Mouse (Mus musculus) lung, adult 2 months (tissue): ENCODE data around the gene Fbxo3. TPM values are rescaled to one million over a fixed set of nuclear protein-coding genes. Genes with fewer than 3 reads are reported as not detected.
"Not testable (repeated sequence)": the region's sequence is repeated elsewhere in the genome, so short reads cannot be mapped to it uniquely, and the experiment has no call there.

Experiments
- DNase-seq: peaks from one replicate; pipeline ENCODE4 v3.0.0; 2022
- H3K4me1 ChIP-seq: fragments of 200-500 bp; 2 replicates; pipeline ENCODE4 v1.6.1; 2011; ENCODE audit warnings: low read length; ENCODE audit not compliant: control insufficient read depth, insufficient read depth
- H3K4me3 ChIP-seq: fragments of 200-500 bp; replicated peaks from 2 replicates; pipeline ENCODE3; 2011; ENCODE audit warnings: low read depth, mild to moderate bottlenecking, control low read depth, low read length; ENCODE audit errors: extremely low read depth
- CTCF ChIP-seq: fragments of 200-500 bp; IDR thresholded peaks from 2 replicates; pipeline ENCODE4 v1.5.1; 2011; ENCODE audit warnings: mild to moderate bottlenecking, low read length, control low read depth; ENCODE audit not compliant: insufficient read depth
- POLR2A ChIP-seq: fragments of 200-500 bp; IDR thresholded peaks from 2 replicates; pipeline ENCODE4 v1.6.1; 2011; ENCODE audit warnings: low read depth, mild to moderate bottlenecking, control low read depth, low read length, borderline replicate concordance; ENCODE audit errors: extremely low read depth
- WGBS: fragments of 180-500 bp; shearing (Covaris S2); methylation state at CpG from one replicate; pipeline ENCODE4 v1.1.7; 2018; 5-methylcytosine and 5-hydroxymethylcytosine counted together
- polyA plus RNA-seq: library from polyadenylated mRNA; depleted of rRNA; stranded (reverse); fragments of >200 nt; gene quantifications from 2 replicates; pipeline ENCODE4 v1.2.3, GENCODE M21; 2012

The Fbxo3 gene
- polyA plus RNA-seq, 1 experiment, result 19.3 TPM

GRCm38 (mm10) chr2:104002711-104003413 lies 24.7 kb upstream of the Fbxo3 start:
- Histone ChIP-seq H3K4me1 (no peaks in the 10 kb centered on the region), H3K4me3 (no peak overlapping the region)
- peak; percentile 20 for DNase-seq
- TF ChIP-seq POLR2A (no peak), CTCF (peak; percentile 69)
- WGBS, result 31% methylated on average over 16 of the region's 16 CpGs

- TF ChIP-seq POLR2A (no peak), CTCF (no peak)
- DNase-seq, result no peak
- H3K4me1 ChIP-seq, result no peaks in the 10 kb centered on the region
- 76% methylated on average over 7 of the region's 7 CpGs for WGBS
- H3K4me3 ChIP-seq, result no peak overlapping the region
These were observed 19.6 kb upstream of the Fbxo3 start for GRCm38 (mm10) chr2:104007793-104008519.

- WGBS, result 88% methylated on average over 3 of the region's 3 CpGs
- H3K4me1 ChIP-seq, DNase-seq: not testable (repeated sequence)
These were observed 18.7 kb upstream of the Fbxo3 start for GRCm38 (mm10) chr2:104008853-104009252.

GRCm38 (mm10) chr2:104023096-104023495 lies 4.4 kb upstream of the Fbxo3 start:
- H3K4me1 ChIP-seq, result no peaks in the 10 kb centered on the region
- DNase-seq, result no peak
- no peak overlapping the region for H3K4me3 ChIP-seq
- WGBS, result 78% methylated on average over 7 of the region's 7 CpGs
- TF ChIP-seq CTCF (no peak), POLR2A (no peak)

More at GRCm38 (mm10) chr2:104008853-104009252, 18.7 kb upstream of the Fbxo3 start:
- not testable (repeated sequence) for H3K4me3 ChIP-seq

GRCm38 (mm10) chr2:104024656-104025055 lies 2.9 kb upstream of the Fbxo3 start:
- Histone ChIP-seq H3K4me1 (peaks cover 4% of the 10 kb centered on the region; the same call in 1 of the 2 replicates), H3K4me3 (no peak overlapping the region)
- TF ChIP-seq POLR2A, result no peak
- TF ChIP-seq CTCF, result no peak
- 93% methylated on average over 4 of the region's 4 CpGs for WGBS
- DNase-seq, result no peak

GRCm38 (mm10) chr2:104028139-104028723 lies 710 bp downstream of the Fbxo3 start, which contains the start of gene 4931422A03Rik:
TSS of gene 4931422A03Rik (minus strand) at chr2:104028361.
- under 1% methylated on average over 32 of the region's 32 CpGs for WGBS
- Histone ChIP-seq H3K4me1 (peaks cover 6% of the 10 kb centered on the region; the same call in 1 of the 2 replicates), H3K4me3 (peak within 1 kb of the TSS; percentile 71)
- DNase-seq, result no peak
- TF ChIP-seq POLR2A, result no peak

DNA sequence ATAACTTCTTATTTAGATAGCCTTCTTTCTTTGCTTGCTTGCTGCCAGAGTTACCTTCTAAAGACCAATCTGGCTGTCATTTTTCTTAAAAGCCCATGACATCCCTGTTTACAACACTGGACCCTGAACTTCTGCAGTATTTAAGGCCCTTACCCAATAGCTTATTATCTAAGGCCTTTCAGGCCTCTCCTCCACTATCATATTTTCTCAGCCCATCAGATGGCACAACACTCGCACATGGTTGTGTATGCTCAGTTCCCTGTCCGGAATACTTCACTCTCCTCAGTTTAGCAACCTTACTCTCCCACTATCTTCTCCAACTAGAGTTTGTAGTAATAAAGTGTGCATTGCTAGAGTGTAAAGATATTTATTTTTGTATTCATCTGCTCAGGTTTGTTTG lies 1.6 kb downstream of the Fbxo3 start:
- peak overlapping the region; percentile 43 for H3K4me3 ChIP-seq
- no peak for DNase-seq
- peaks cover 6% of the 10 kb centered on the region; the same call in 1 of the 2 replicates for H3K4me1 ChIP-seq
- TF ChIP-seq POLR2A (no peak), CTCF (no peak)
- WGBS, result 40% methylated on average over 2 of the region's 2 CpGs

- TF ChIP-seq CTCF, result no peak
- H3K4me3 ChIP-seq, result no peak overlapping the region
- 71% methylated on average over 3 of the region's 3 CpGs for whole genome bisulfite sequencing
- DNase-seq, result no peak
- peaks cover 6% of the 10 kb centered on the region; the same call in 1 of the 2 replicates for H3K4me1 ChIP-seq
These were observed 2.9 kb downstream of the Fbxo3 start for GRCm38 (mm10) chr2:104030381-104030780.

GRCm38 (mm10) chr2:104032056-104032455 lies 4.5 kb downstream of the Fbxo3 start:
- WGBS, result 76% methylated on average over 3 of the region's 3 CpGs
- TF ChIP-seq CTCF, result no peak
- no peak for TF ChIP-seq POLR2A
- DNase-seq, result no peak
- Histone ChIP-seq H3K4me3 (no peak overlapping the region), H3K4me1 (peaks cover 6% of the 10 kb centered on the region; the same call in 1 of the 2 replicates)
